Mouse (Mus musculus) hindlimb bud, embryonic 11.5 days (tissue): ENCODE data around the gene Rnf31.

Experiments used
- DNase-seq: peaks from one replicate; pipeline ENCODE4 v3.0.0-alpha.2; 2012; ENCODE audit warnings: low read depth, low spot score; ENCODE audit errors: extremely low spot score

Rnf31 gene

GRCm38 (mm10) chr14:55591331-55591891 lies at the start of gene Rnf31:
Gene Rnf31 (plus strand): TSS chr14:55591708.
- peak; percentile 77 for DNase-seq

- DNase-seq, result no peak
Measured at GRCm38 (mm10) chr14:55542268-55542667, 49.2 kb upstream of the Rnf31 start.

GRCm38 (mm10) chr14:55544334-55544733 lies 47.2 kb upstream of the Rnf31 start:
- DNase-seq, result no peak

- no peak for DNase-seq
Measured at GRCm38 (mm10) chr14:55550191-55550590, 41.3 kb upstream of the Rnf31 start.

GRCm38 (mm10) chr14:55551347-55551746 lies 40.2 kb upstream of the Rnf31 start:
- no peak for DNase-seq

GRCm38 (mm10) chr14:55551794-55552193 lies 39.7 kb upstream of the Rnf31 start:
- no peak for DNase-seq

- DNase-seq, result no peak
Measured at GRCm38 (mm10) chr14:55554635-55555034, 36.9 kb upstream of the Rnf31 start.

- no peak for DNase-seq
Measured at GRCm38 (mm10) chr14:55555788-55556187, 35.7 kb upstream of the Rnf31 start.

- DNase-seq, result no peak
Measured at GRCm38 (mm10) chr14:55557003-55557402, 34.5 kb upstream of the Rnf31 start.

- DNase-seq, result no peak
Measured at GRCm38 (mm10) chr14:55557587-55557986, 33.9 kb upstream of the Rnf31 start.

- no peak for DNase-seq
Measured at GRCm38 (mm10) chr14:55558740-55559448, 32.6 kb upstream of the Rnf31 start.

- DNase-seq, result peak; percentile 73
Measured at GRCm38 (mm10) chr14:55559799-55560201, 31.7 kb upstream of the Rnf31 start, which contains the start of gene Dcaf11. Gene Dcaf11 (plus strand): TSS chr14:55560006.

- DNase-seq, result peak; percentile 95
Measured at GRCm38 (mm10) chr14:55560202-55561073, 31.1 kb upstream of the Rnf31 start, which contains the start of gene A730061H03Rik. Gene A730061H03Rik (minus strand): TSS chr14:55560406.

- DNase-seq, result no peak
Measured at GRCm38 (mm10) chr14:55561860-55562259, 29.6 kb upstream of the Rnf31 start.

- no peak for DNase-seq
Measured at GRCm38 (mm10) chr14:55563249-55563648, 28.3 kb upstream of the Rnf31 start.

- DNase-seq, result no peak
Measured at GRCm38 (mm10) chr14:55565748-55566147, 25.8 kb upstream of the Rnf31 start.

GRCm38 (mm10) chr14:55567496-55567895 lies 24.0 kb upstream of the Rnf31 start:
- DNase-seq, result no peak

GRCm38 (mm10) chr14:55570588-55570987 lies 20.9 kb upstream of the Rnf31 start:
- DNase-seq, result no peak

GRCm38 (mm10) chr14:55571760-55572159 lies 19.7 kb upstream of the Rnf31 start:
- DNase-seq, result no peak

GRCm38 (mm10) chr14:55575302-55575701 lies 16.2 kb upstream of the Rnf31 start, which contains the start of gene Fitm1:
Gene Fitm1 (plus strand): TSS chr14:55575617.
- DNase-seq, result no peak

- DNase-seq, result no peak
Measured at GRCm38 (mm10) chr14:55575711-55576110, 15.8 kb upstream of the Rnf31 start.
